Mouse (Mus musculus): ENCODE measurements around the gene Fbxl18. TPM values are rescaled to one million over a fixed set of nuclear protein-coding genes. Genes with fewer than 3 reads are reported as not detected.

Gene Fbxl18
- total and polyA plus RNA-seq, 3 experiments, result 4.6 to 7.4 TPM; not detected in 1

GRCm38 (mm10) chr5:142826131-142826530 is 69.1 kb downstream of the Fbxl18 start:
- DNase-seq (ENCODE audit: low read depth, low spot score), result no peak
- H3K4me1 ChIP-seq (ENCODE audit: control insufficient read depth in 1 of 2, insufficient read depth in 2 of 2, low read length in 2 of 2), result no peaks in the 10 kb centered on the region
- no peak overlapping the region for H3K9ac ChIP-seq (ENCODE audit: control insufficient read depth, low read depth, low read length, poor library complexity, severe bottlenecking)
- no peak for TF ChIP-seq E2F4 (IDR thresholded peaks at IDR 0.05; ENCODE audit: borderline replicate concordance, low read depth, low read length)
- TF ChIP-seq TAL1 (IDR thresholded peaks at IDR 0.05; ENCODE audit: low read length), result no peak
- TF ChIP-seq NELFE (IDR thresholded peaks at IDR 0.05; ENCODE audit: low read depth, low read length), result no peak
- no peak for TF ChIP-seq BHLHE40 (IDR thresholded peaks at IDR 0.05; ENCODE audit: borderline replicate concordance, low read depth, low read length)
- TF ChIP-seq POLR2AphosphoS5 (IDR thresholded peaks at IDR 0.05; ENCODE audit: borderline replicate concordance, low read depth, low read length), result no peak
- no peak for TF ChIP-seq KAT2A (conservative IDR thresholded peaks at IDR 0.05; ENCODE audit: low read depth, low read length)
- TF ChIP-seq MXI1 (IDR thresholded peaks at IDR 0.05; ENCODE audit: low read depth, low read length), result no peak
- TF ChIP-seq MAFK (IDR thresholded peaks at IDR 0.05; ENCODE audit: borderline replicate concordance, low read depth, low read length), result no peak
- TF ChIP-seq MYC (IDR thresholded peaks at IDR 0.05; ENCODE audit: low read depth, low read length), result no peak
- no peak for TF ChIP-seq RAD21 (IDR thresholded peaks at IDR 0.05; ENCODE audit: low read depth, low read length)
- no peak for TF ChIP-seq MAZ (IDR thresholded peaks at IDR 0.05; ENCODE audit: low read depth, low read length)
- TF ChIP-seq SMC3 (IDR thresholded peaks at IDR 0.05; ENCODE audit: low read depth, low read length), result no peak
- TF ChIP-seq POLR2AphosphoS2 (IDR thresholded peaks at IDR 0.05; ENCODE audit: low read length), result no peak
- TF ChIP-seq CHD2 (IDR thresholded peaks at IDR 0.05; ENCODE audit: low read length), result no peak
- TF ChIP-seq EP300 (IDR thresholded peaks at IDR 0.05; ENCODE audit: low read depth in 1 of 2, low read length in 2 of 2), result no peak
- no peak for TF ChIP-seq ETS1 (IDR thresholded peaks at IDR 0.05; ENCODE audit: low read depth, low read length)
- no peak for TF ChIP-seq POLR2A (IDR thresholded peaks at IDR 0.05; ENCODE audit: control insufficient read depth in 1 of 2, insufficient read depth in 1 of 2, low read depth in 1 of 2, low read length in 2 of 2, poor library complexity in 1 of 2)
- H3K27me3 ChIP-seq (ENCODE audit: control insufficient read depth in 1 of 2, insufficient read depth in 2 of 2, low read length in 2 of 2), result no peaks in the 10 kb centered on the region
- no peaks in the 10 kb centered on the region for H3K79me2 ChIP-seq (ENCODE audit: control insufficient read depth, insufficient read depth, low read length, poor library complexity)
- H3K4me3 ChIP-seq (ENCODE audit: control insufficient read depth in 1 of 2, insufficient read depth in 1 of 2, low read depth in 2 of 2, low read length in 2 of 2), result no peak overlapping the region
- H3K9me3 ChIP-seq (replicated peaks; ENCODE audit: insufficient read depth, low read length), result no peaks in the 10 kb centered on the region
- no peaks in the 10 kb centered on the region for H3K36me3 ChIP-seq (ENCODE audit: control insufficient read depth in 1 of 2, insufficient read depth in 2 of 2, low read length in 2 of 2)
- no peak overlapping the region for H3K27ac ChIP-seq (ENCODE audit: control insufficient read depth, low read depth, low read length)

GRCm38 (mm10) chr5:142825665-142826064 is 69.6 kb downstream of the Fbxl18 start:
- H3K27ac ChIP-seq (ENCODE audit: control insufficient read depth, low read depth, low read length), result no peak overlapping the region
- H3K79me2 ChIP-seq (ENCODE audit: control insufficient read depth, insufficient read depth, low read length, poor library complexity), result no peaks in the 10 kb centered on the region
- no peak overlapping the region for H3K4me3 ChIP-seq (ENCODE audit: control insufficient read depth in 1 of 2, insufficient read depth in 1 of 2, low read depth in 2 of 2, low read length in 2 of 2)
- H3K9me3 ChIP-seq (replicated peaks; ENCODE audit: insufficient read depth, low read length), result no peaks in the 10 kb centered on the region
- H3K27me3 ChIP-seq (ENCODE audit: control insufficient read depth in 1 of 2, insufficient read depth in 2 of 2, low read length in 2 of 2), result no peaks in the 10 kb centered on the region
- no peaks in the 10 kb centered on the region for H3K36me3 ChIP-seq (ENCODE audit: control insufficient read depth in 1 of 2, insufficient read depth in 2 of 2, low read length in 2 of 2)
- H3K4me1 ChIP-seq (ENCODE audit: control insufficient read depth in 1 of 2, insufficient read depth in 2 of 2, low read length in 2 of 2), result no peaks in the 10 kb centered on the region
- DNase-seq (ENCODE audit: low read depth, low spot score), result no peak
- H3K9ac ChIP-seq (ENCODE audit: control insufficient read depth, low read depth, low read length, poor library complexity, severe bottlenecking), result no peak overlapping the region
- TF ChIP-seq CHD1 (IDR thresholded peaks at IDR 0.05; ENCODE audit: low read depth, low read length) (no peak), NRF1 (IDR thresholded peaks at IDR 0.05; ENCODE audit: insufficient read depth, low read depth, low read length, poor library complexity, severe bottlenecking) (no peak), RAD21 (IDR thresholded peaks at IDR 0.05; ENCODE audit: low read depth, low read length) (no peak), POLR2A (IDR thresholded peaks at IDR 0.05; ENCODE audit: control insufficient read depth in 1 of 2, insufficient read depth in 1 of 2, low read depth in 1 of 2, low read length in 2 of 2, poor library complexity in 1 of 2) (no peak), ZC3H11A (IDR thresholded peaks at IDR 0.05; ENCODE audit: low read depth, low read length) (no peak), UBTF (IDR thresholded peaks at IDR 0.05; ENCODE audit: borderline replicate concordance, insufficient read depth, low read depth, low read length) (no peak), CHD2 (IDR thresholded peaks at IDR 0.05; ENCODE audit: low read length) (no peak), MXI1 (IDR thresholded peaks at IDR 0.05; ENCODE audit: low read depth, low read length) (no peak), MYC (IDR thresholded peaks at IDR 0.05; ENCODE audit: low read depth, low read length) (no peak), ELF1 (IDR thresholded peaks at IDR 0.05; ENCODE audit: low read depth, low read length) (no peak), MAX (IDR thresholded peaks at IDR 0.05; ENCODE audit: low read length) (no peak), GATA1 (IDR thresholded peaks at IDR 0.05; ENCODE audit: low read depth, low read length) (no peak), MEF2A (IDR thresholded peaks at IDR 0.05; ENCODE audit: extremely low read depth, insufficient replicate concordance, low read depth, low read length, poor library complexity, severe bottlenecking) (no peak), TAL1 (IDR thresholded peaks at IDR 0.05; ENCODE audit: low read length) (no peak), USF1 (IDR thresholded peaks at IDR 0.05; ENCODE audit: low read depth, low read length) (no peak), ZKSCAN1 (IDR thresholded peaks at IDR 0.05; ENCODE audit: low read depth, low read length) (no peak)
